Mouse (Mus musculus) kidney, postnatal 36 days (tissue): ENCODE data around the gene Dhrs1.

Experiments
- DNase-seq, 2 experiments: peaks; one replicate each; pipeline ENCODE4 v3.0.0; 2021 to 2022; ENCODE audit warnings: mixed read lengths in 2 of 2

Gene Dhrs1

DNA sequence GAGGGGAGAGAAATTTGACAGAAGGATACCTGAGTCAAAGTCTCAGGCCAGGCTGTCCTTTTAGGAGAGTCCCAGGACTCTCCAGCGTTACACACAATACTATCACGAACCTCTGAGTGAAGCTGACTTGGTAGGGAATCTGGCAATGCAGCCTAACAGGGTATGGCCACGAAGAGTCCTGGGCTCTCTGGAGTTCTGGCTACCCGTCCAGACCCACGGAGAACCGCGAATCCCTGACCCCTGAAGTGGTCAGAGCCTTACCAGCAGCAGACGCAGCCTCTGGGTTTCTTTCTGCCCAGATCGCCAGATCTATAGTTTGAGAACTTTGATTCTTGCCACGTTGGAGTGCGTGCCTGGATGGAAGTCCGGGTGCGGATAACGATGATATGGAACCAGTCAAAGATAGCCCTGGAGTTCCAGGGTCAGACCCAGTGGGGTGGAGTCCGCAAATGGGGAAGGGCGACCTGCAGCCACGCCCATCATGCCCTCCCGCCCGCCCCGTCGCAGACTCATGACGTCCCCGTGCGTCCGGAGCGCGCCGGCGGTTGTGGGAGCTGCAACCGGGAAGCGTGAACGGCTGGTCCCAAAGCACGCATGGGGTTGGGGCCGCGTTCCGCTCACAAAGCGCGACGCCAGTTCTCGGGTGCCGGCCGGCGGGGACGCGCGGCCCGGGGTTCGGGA is at the start of gene Dhrs1, which contains the start of gene Nop9:
Gene Dhrs1 (minus strand): TSS at position 511 of the 681 bp plus-strand sequence.
Gene Nop9 (plus strand): TSS at position 514 of the 681 bp plus-strand sequence.
- DNase-seq, result peak; percentile 90 to 93

GRCm38 (mm10) chr14:55793946-55794345 is 48.5 kb upstream of the Dhrs1 start:
- peak in 1 of 2 experiments; percentile 34 for DNase-seq

- no peak for DNase-seq
Observed at GRCm38 (mm10) chr14:55793461-55793860, 48.0 kb upstream of the Dhrs1 start.

DNA sequence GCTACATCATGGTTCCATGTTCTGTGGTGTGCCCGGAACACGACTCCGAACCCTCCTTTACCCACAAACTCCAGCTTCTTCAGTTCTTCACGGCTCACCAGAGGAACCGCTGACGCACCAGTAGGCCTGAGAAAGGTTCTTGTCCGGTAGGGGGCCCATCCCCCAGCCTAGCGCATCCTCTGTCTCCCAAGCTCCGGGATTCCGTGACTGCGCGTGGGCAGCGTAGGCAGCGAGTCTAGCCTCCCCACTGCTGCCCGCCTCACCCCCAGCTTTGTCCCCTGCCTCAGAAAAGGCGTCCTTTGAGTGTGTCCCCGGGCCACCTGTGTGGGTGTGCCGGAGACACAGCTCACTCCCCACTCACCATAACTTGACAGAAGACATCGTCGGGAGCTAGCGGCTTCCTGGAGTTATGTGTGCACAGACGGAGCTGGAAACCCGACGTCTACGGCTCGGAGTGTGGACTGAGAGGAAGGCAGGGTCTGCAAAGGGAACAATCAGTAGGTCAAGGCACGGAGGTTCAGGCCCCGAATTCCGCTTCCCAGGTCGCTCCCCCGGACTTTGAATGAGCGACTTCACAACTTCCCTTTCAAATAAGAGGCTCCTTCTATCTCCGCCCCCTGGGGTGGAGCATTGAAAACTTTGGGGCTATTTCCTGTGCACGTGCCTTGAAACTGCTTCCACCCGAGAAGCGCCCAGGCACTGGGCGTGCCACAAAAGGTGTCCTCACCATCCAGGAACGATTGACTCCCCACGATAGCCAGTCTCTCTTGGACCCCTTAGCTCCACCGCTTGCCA is 43.0 kb upstream of the Dhrs1 start, which contains the start of gene Ripk3:
Gene Ripk3 (minus strand): TSS at position 610 of the 795 bp plus-strand sequence.
- DNase-seq, result peak in 1 of 2 experiments; percentile 61

GRCm38 (mm10) chr14:55787731-55788130 is 42.2 kb upstream of the Dhrs1 start:
- DNase-seq, result no peak

GRCm38 (mm10) chr14:55785195-55785594 is 39.7 kb upstream of the Dhrs1 start:
- no peak for DNase-seq

- peak in 1 of 2 experiments; percentile 48 for DNase-seq
Observed at GRCm38 (mm10) chr14:55783958-55784235, 38.4 kb upstream of the Dhrs1 start, which contains the start of gene Adcy4. Gene Adcy4, minus strand, starts transcription at chr14:55784095.

DNA sequence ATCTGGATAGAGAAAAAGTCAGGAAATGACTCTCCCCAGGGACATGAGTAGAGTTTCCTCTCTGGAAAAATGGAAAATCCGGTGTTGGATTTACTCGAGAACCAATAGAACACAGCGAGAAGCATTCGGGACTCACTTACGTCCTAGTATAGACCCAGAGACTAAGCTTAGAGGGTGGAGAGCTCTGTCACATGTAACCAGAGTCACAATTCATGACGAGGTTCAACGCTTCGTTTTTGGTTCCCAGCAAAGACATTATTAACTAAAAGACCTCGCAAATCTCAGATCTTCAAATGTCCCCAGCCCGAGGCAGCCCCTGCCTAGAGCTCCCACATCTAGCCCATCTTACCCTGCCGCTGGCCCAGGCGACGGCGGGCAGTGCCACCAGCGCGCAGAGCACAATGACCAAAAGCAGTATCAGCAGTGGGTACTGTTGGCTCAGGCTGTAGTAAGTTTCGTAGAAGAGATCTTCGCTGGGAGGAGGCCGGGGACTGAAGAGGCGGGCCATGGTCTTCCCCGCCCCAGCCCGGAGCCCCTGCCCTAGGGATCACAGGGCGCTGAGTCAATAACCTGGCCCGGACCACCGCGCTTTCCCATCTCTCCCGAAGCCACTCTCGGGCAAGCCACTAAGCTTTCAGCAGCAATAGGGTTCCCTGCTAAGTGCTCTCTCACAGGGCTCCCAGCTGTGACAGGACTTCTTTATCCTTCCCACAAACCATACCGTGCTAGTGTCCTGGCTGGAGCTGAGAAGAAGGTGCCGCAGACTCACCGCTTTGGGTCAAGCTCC is 37.9 kb upstream of the Dhrs1 start:
- DNase-seq, result peak in 1 of 2 experiments; percentile 74

DNA sequence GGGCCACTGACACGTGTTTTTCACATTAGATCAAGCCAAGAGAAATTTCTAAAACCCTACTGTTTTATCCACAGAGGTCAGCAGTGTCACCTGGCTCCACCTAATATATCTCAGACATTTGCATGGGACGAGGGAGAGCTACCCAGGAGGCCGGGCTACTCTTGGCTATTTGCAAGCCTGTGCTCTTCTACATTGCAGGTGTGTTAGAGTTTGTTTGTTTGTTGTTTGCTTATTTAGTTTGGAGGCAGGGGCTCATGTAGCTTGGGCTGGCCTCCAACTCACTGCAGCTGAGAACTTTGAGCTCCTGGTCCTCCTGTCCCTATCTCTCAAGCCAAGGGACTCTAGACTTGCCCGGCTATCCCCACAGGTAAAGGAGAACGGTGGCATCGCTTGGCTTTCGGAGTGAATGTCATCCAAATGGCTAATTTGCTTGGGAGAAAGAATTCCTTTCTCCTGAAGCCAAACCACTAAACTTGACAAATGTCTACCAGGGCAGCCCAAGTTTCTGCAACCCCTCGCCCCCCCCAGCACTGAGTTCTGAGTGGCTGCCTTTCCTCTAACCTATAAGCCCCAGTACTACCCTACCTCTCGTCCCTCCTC is 37.0 kb upstream of the Dhrs1 start:
- no peak for DNase-seq

- DNase-seq, result peak; percentile 76 to 78
Observed at GRCm38 (mm10) chr14:55781310-55781709, 35.8 kb upstream of the Dhrs1 start.

- no peak for DNase-seq
Observed at GRCm38 (mm10) chr14:55780736-55781135, 35.2 kb upstream of the Dhrs1 start.

GRCm38 (mm10) chr14:55779656-55780055 is 34.2 kb upstream of the Dhrs1 start:
- DNase-seq, result no peak

DNA sequence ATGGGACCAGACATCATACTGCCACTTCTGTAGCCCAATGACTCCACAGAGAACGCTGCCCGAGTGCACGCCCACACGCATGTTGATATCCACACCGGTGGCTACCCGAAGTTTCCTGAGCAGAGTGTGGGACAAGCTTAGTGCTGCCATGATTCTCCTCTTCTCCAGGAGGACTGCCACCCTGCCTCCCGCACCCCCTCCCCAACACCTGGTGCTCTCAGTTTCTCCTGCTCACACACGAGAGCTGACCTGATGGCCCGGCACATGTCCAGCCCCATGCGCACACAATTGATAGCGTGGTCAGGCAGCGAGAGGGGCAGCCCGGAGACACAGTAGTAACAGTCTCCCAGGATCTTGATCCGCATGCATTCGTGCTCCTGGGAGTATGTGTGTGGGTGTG is 33.2 kb upstream of the Dhrs1 start:
- no peak for DNase-seq

- DNase-seq, result no peak
Observed at GRCm38 (mm10) chr14:55777806-55778205, 32.3 kb upstream of the Dhrs1 start.

DNA sequence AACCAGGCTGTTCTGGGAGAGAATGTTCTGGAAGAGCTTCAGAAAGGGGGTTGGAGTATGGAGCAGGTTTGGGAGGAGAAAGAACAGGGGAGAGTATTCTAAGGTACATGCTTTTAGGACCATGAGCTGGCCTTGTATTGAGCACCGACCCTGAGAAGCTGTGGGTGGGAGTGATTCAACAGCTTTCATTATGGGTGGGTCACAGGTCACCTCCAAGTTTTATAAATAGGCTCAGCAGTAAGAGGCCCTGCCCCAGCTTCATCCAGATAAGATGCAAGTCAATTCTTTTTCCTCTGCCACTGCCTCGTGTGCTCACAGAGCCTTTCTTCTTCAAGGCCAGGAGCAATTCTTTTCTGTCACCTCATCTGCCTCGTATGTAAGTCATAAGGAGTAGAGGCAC is 31.7 kb upstream of the Dhrs1 start:
- DNase-seq, result no peak

DNA sequence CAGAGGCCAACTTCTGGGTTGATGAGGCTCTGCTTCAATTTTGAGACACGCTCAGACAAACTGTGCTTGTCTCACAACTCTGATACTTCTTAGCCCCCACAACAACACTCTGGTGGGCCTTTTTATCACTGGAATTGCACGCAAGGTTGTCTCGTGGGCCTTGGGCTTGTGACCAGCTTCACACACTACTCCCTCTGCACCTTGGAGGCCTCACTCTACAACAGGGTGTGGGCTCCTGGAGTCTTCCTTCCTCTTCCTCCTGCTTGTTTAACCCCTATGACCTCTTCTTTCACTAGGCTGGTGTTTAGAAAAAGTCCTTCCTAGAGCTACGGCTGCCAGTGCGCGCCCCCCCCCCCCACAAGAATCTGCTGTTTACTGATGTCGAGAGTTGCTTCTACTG is 31.2 kb upstream of the Dhrs1 start:
- no peak for DNase-seq

DNA sequence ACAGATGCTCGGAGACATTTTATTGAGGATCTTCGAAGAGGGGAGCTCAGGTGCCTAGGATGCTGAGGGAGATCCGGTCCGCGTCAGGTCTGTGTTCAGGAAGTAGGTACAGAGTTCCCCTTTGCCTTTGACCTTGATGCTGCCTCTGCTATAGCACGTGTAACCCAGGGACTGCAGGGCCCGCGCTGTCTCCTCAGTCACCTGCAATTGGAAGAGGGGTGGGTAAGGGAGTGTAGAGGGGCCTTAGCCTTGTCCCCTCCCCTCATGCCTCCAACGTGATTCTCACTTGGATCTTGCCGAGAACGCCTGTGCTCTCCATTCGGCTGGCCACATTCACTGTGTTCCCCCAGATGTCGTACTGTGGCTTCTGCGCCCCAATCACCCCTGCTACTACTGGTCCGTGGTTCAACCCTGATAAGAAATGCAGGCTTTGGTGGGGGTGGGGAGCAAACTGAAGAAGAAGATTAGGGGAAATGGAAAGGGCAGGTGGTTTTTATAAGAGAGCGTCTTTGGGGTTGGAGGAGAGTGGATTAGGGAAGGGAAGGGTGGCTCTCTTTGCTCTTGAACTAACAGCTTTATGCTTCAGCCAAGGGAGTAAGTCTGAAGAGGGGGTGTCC is 23.7 kb upstream of the Dhrs1 start:
- no peak for DNase-seq

DNA sequence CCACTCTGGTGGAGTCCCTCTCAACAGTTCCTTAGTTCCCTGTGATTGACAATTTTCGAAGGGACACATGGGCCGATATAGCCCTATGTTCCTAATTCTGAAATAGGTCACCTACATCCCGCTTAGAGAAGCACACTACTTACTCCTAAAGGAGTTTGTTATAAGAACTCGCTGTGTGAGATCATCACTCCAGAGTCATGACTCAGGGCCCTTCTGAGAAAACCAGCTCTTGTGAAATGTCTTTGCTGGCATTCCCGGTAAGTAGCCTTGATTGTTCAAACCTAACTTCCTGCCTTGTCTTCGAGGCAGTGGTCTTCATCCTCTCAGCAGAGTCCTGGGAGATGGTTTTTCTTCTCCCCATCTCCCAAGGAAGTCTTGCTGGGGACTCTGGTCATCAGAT is 23.1 kb upstream of the Dhrs1 start:
- DNase-seq, result no peak

DNA sequence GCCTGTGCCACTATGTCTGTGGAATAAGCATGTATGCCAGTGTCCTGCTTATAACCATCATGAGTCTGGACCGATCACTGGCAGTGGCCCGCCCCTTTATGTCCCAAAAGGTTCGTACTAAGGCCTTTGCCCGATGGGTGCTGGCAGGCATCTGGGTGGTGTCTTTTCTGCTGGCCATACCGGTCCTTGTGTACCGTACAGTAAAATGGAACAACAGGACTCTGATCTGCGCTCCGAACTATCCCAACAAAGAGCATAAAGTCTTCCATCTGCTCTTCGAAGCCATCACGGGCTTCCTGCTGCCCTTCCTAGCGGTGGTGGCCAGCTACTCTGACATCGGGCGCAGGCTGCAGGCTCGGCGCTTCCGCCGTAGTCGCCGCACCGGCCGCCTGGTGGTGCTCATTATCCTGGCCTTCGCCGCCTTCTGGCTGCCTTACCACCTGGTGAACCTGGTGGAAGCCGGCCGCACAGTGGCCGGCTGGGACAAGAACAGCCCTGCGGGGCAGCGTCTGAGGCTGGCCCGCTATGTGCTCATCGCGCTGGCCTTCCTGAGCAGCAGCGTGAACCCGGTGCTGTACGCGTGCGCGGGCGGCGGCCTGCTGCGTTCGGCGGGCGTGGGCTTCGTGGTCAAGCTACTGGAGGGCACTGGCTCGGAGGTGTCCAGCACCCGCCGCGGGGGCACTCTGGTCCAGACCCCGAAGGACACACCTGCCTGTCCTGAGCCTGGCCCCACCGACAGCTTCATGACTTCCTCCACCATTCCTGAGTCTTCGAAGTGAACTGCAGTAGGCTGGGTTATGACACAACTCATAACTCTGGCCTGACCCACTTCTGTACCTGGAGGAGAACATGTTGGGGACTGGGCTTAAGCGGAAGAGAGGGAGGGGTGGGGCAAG is 22.3 kb upstream of the Dhrs1 start:
- peak; percentile 81 to 88 for DNase-seq

- no peak for DNase-seq
Observed at GRCm38 (mm10) chr14:55765696-55766095, 20.2 kb upstream of the Dhrs1 start, which contains the start of gene Ltb4r1. Gene Ltb4r1, plus strand, starts transcription at chr14:55765962.

GRCm38 (mm10) chr14:55763166-55763565 is 17.7 kb upstream of the Dhrs1 start:
- no peak for DNase-seq
